Comparison of ENCODE assay signal across 8 mouse cellular contexts in the genomic region with DNA sequence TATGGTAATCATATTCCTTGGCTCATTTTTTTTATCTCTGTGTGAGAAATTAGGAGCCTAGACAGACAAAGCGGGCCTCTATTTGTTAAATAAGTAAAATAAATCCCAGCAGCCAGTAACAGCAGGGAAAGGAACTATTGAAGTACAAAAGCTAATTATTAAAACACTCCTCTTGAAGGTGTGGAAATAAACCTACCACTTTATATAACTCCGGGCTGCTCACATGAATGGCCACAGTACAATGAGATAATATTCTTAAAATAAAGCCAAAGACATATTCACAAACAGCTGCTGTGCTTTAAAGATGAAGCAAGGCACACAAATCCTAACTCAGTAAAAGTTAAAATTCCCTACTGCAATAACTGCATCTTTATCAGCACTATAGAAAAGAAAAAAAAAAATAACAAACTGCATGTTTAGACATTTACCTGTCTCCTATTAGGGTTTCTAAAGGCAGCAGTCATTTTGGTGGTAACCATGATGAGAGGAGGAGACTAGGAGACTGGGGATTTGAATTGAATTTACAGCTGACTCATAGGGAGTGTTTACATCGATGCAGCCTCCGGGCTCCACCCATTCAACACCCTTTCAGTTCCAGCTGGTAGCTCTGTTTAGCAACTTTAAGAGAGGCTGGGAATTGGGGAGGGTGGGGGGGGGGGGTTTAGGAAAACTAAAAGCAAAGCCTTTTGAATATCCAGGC. TPM values are rescaled to one million over a fixed set of nuclear protein-coding genes. Genes with fewer than 3 reads are reported as not detected.
DNase-seq lines count a peak whose midpoint lies in the region; ATAC-seq and TF ChIP-seq lines count a peak whose summit lies in the region.

TSS of gene Evi5 (minus strand) at position 547 of the 700 bp plus-strand sequence.

- no peak within 1 kb of the TSS for H3K9ac ChIP-seq in heart, adult 2 months (ENCODE audit: low read depth, low read length)
- 0 out of 2 replicates have a peak within 1 kb of the TSS, but pooled peaks have one; percentile 0 for H3K9ac ChIP-seq in forebrain, embryonic 13.5 days
- H3K9ac ChIP-seq in hindbrain, embryonic 11.5 days (ENCODE audit: low read depth, low read length) = no peak within 1 kb of the TSS
- no peak within 1 kb of the TSS for H3K9ac ChIP-seq in stomach, postnatal 0 days (ENCODE audit: low read length)

- no peak for ATAC-seq in forebrain, embryonic 13.5 days
- ATAC-seq in hindbrain, embryonic 11.5 days (ENCODE audit: low FRiP score) = no peak
- ATAC-seq in stomach, postnatal 0 days (ENCODE audit: low FRiP score, low TSS enrichment) = peak; percentile 82; the same call in 1 of the 2 replicates

- H3K4me1 ChIP-seq in heart, adult 2 months (ENCODE audit: control insufficient read depth, insufficient read depth, low read length) = no peaks in the 10 kb centered on the region; the same call in 1 of the 2 replicates
- H3K4me1 ChIP-seq in forebrain, embryonic 13.5 days = peaks cover 5% of the 10 kb centered on the region; the same call in 1 of the 2 replicates
- no peaks in the 10 kb centered on the region for H3K4me1 ChIP-seq in hindbrain, embryonic 11.5 days (replicated peaks; ENCODE audit: control insufficient read depth, insufficient read depth, low read length)
- H3K4me1 ChIP-seq in stomach, postnatal 0 days (replicated peaks; ENCODE audit: control insufficient read depth, insufficient read depth) = no peaks in the 10 kb centered on the region

- no peak within 1 kb of the TSS for H3K4me2 ChIP-seq in forebrain, embryonic 13.5 days
- no peak within 1 kb of the TSS for H3K4me2 ChIP-seq in hindbrain, embryonic 11.5 days (replicated peaks; ENCODE audit: low read depth, low read length)
- H3K4me2 ChIP-seq in stomach, postnatal 0 days (replicated peaks; ENCODE audit: low read depth) = 0 out of 2 replicates have a peak within 1 kb of the TSS, but pooled peaks have one; percentile 5

- TF ChIP-seq EP300 in heart, adult 2 months (IDR thresholded peaks at IDR 0.05; ENCODE audit: insufficient read depth, low read depth, low read length) = no peak
- no peak for TF ChIP-seq EP300 in stomach, postnatal 0 days (optimal IDR thresholded peaks at IDR 0.05)

- no peak for DNase-seq in heart, adult 2 months
- DNase-seq in heart, adult 9 months (ENCODE audit: low spot score in 2 of 2) = no peak
- DNase-seq in ZHBTc4 (ENCODE audit: low read depth, low spot score) (peak; percentile 46), liver (peak; percentile 83)
- no peak for DNase-seq in hindbrain, embryonic 11.5 days (ENCODE audit: low spot score)
- peak; percentile 29 for DNase-seq in stomach, postnatal 0 days (ENCODE audit: low spot score)
- DNase-seq in cerebellum, postnatal 36 days = no peak

- no peaks in the 10 kb centered on the region for H3K36me3 ChIP-seq in heart, adult 2 months (ENCODE audit: control insufficient read depth, insufficient read depth, low read length)
- H3K36me3 ChIP-seq in forebrain, embryonic 13.5 days (ENCODE audit: poor library complexity, severe bottlenecking) = no peaks in the 10 kb centered on the region
- no peaks in the 10 kb centered on the region for H3K36me3 ChIP-seq in hindbrain, embryonic 11.5 days (ENCODE audit: control insufficient read depth, insufficient read depth, low read length)
- H3K36me3 ChIP-seq in stomach, postnatal 0 days (ENCODE audit: control insufficient read depth, insufficient read depth, low read length) = no peaks in the 10 kb centered on the region

- no peak for TF ChIP-seq CTCF in heart, adult 2 months (IDR thresholded peaks at IDR 0.05)
- no peak for TF ChIP-seq CTCF in stomach, postnatal 0 days (IDR thresholded peaks at IDR 0.05; ENCODE audit: low read depth)

- WGBS in heart, adult 2 months = 16% methylated on average over 4 of the region's 4 CpGs
- WGBS in forebrain, embryonic 13.5 days = 42% methylated on average over 4 of the region's 4 CpGs
- WGBS in hindbrain, embryonic 11.5 days = 51% methylated on average over 4 of the region's 4 CpGs
- WGBS in stomach, postnatal 0 days = 19% methylated on average over 4 of the region's 4 CpGs

- no peaks in the 10 kb centered on the region for H3K79me2 ChIP-seq in heart, adult 2 months (replicated peaks; ENCODE audit: control insufficient read depth, insufficient read depth, low read length)

- no peak for TF ChIP-seq POLR2A in heart, adult 2 months (IDR thresholded peaks at IDR 0.05; ENCODE audit: insufficient read depth, low read depth, low read length)

- H3K9me3 ChIP-seq in forebrain, embryonic 13.5 days (replicated peaks) = no peaks in the 10 kb centered on the region; the same call in 1 of the 2 replicates
- H3K9me3 ChIP-seq in hindbrain, embryonic 11.5 days (ENCODE audit: control insufficient read depth, low read length) = no peaks in the 10 kb centered on the region
- H3K9me3 ChIP-seq in stomach, postnatal 0 days (ENCODE audit: control insufficient read depth, low read length) = no peaks in the 10 kb centered on the region

- peak within 1 kb of the TSS; percentile 84 for H3K27ac ChIP-seq in heart, adult 2 months
- H3K27ac ChIP-seq in forebrain, embryonic 13.5 days = no peak within 1 kb of the TSS
- H3K27ac ChIP-seq in hindbrain, embryonic 11.5 days (ENCODE audit: low read depth, low read length) = no peak within 1 kb of the TSS
- H3K27ac ChIP-seq in stomach, postnatal 0 days (replicated peaks) = peak within 1 kb of the TSS; percentile 14; the same call in 1 of the 2 replicates

- H3K27me3 ChIP-seq in heart, adult 2 months (ENCODE audit: control insufficient read depth, insufficient read depth, low read length) = no peaks in the 10 kb centered on the region
- H3K27me3 ChIP-seq in forebrain, embryonic 13.5 days = peaks cover 5% of the 10 kb centered on the region; the same call in 1 of the 2 replicates
- no peaks in the 10 kb centered on the region for H3K27me3 ChIP-seq in hindbrain, embryonic 11.5 days (ENCODE audit: control insufficient read depth, insufficient read depth, low read length)
- H3K27me3 ChIP-seq in stomach, postnatal 0 days (ENCODE audit: control insufficient read depth, insufficient read depth, low read length) = no peaks in the 10 kb centered on the region

- intact Hi-C loops in heart, adult 2 months (cut with DNase I) = no loop called here

- peak within 1 kb of the TSS; percentile 14; the same call in 1 of the 2 replicates for H3K4me3 ChIP-seq in heart, adult 2 months
- no peak within 1 kb of the TSS for H3K4me3 ChIP-seq in forebrain, embryonic 13.5 days
- no peak within 1 kb of the TSS for H3K4me3 ChIP-seq in hindbrain, embryonic 11.5 days (ENCODE audit: low read depth, low read length)
- no peak within 1 kb of the TSS for H3K4me3 ChIP-seq in stomach, postnatal 0 days (ENCODE audit: low read depth, low read length)

RNA-seq across cellular contexts. Expression of gene Evi5, which starts in this region (rescaled TPM):
- 10 to 100 TPM; 20.5 to 21.7 TPM for total RNA-seq in heart, adult 2 months (2021)
- polyA plus RNA-seq in heart, adult 2 months (2012; rRNA removed) = 7.4 and 11.6 TPM in 2 replicates
- 46.5 and 51.7 TPM in 2 replicates for polyA plus RNA-seq in forebrain, embryonic 13.5 days (2015; fragmentation: Nextera tagmentation; extraction: Ambion mirVana)
- 48.5 and 59.5 TPM in 2 replicates for polyA plus RNA-seq in hindbrain, embryonic 11.5 days (2014; fragmentation: Nextera tagmentation; extraction: Ambion mirVana)
- 39.5 and 39.7 TPM in 2 replicates for polyA plus RNA-seq in stomach, postnatal 0 days (2015; fragmentation: Nextera tagmentation; extraction: Ambion mirVana)

Comparison
In these comparisons a context has a peak if more than half of its experiments do, and no peak if none do; other contexts are left out.
1. DNase-seq: peak in ZHBTc4 (single experiment), liver (single experiment) and stomach, postnatal 0 days (single experiment); none in heart, adult 2 months (0 of 2), heart, adult 9 months (0 of 2), hindbrain, embryonic 11.5 days (single experiment) and cerebellum, postnatal 36 days (0 of 2).
2. H3K27ac ChIP-seq: peak in heart, adult 2 months (single experiment) and stomach, postnatal 0 days (single experiment); none in forebrain, embryonic 13.5 days (single experiment) and hindbrain, embryonic 11.5 days (single experiment).